Mouse (Mus musculus): Measurements from ENCODE around the gene Cmas.

DNA sequence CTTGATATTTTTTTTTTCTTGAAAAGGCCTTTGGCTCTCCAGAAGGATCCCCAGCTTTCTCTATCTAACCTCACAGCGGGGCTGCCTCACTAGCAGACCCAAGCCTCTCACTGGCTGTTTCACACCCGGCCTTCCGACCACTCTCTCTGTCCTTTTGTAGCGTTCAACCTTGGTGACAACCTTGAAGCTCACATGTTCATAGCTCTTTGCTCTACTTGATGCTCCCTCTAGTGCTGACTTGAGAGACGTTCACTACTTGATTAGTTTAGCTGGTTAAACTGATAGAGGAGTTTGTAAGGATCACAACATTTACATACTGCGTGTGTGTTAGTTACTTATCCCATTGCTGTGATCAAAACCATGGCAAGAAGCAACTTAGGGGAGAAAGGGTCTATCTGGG lies 35.8 kb upstream of the Cmas start:
- TF ChIP-seq CTCF (IDR thresholded peaks at IDR 0.05; ENCODE audit: low read depth, low read length) (no peak), GATA1 (IDR thresholded peaks at IDR 0.05; ENCODE audit: borderline replicate concordance, low read length) (no peak)

Data from G1E (cell line).